Mouse (Mus musculus): ENCODE measurements around the gene Ceacam18.
"Not testable (repeated sequence)": the region's sequence is repeated elsewhere in the genome, so short reads cannot be mapped to it uniquely, and the experiment has no call there.

Ceacam18 gene

GRCm38 (mm10) chr7:43668582-43668981 is 34.1 kb downstream of the Ceacam18 start:
- DNase-seq (ENCODE audit: low spot score), result no peak

DNA sequence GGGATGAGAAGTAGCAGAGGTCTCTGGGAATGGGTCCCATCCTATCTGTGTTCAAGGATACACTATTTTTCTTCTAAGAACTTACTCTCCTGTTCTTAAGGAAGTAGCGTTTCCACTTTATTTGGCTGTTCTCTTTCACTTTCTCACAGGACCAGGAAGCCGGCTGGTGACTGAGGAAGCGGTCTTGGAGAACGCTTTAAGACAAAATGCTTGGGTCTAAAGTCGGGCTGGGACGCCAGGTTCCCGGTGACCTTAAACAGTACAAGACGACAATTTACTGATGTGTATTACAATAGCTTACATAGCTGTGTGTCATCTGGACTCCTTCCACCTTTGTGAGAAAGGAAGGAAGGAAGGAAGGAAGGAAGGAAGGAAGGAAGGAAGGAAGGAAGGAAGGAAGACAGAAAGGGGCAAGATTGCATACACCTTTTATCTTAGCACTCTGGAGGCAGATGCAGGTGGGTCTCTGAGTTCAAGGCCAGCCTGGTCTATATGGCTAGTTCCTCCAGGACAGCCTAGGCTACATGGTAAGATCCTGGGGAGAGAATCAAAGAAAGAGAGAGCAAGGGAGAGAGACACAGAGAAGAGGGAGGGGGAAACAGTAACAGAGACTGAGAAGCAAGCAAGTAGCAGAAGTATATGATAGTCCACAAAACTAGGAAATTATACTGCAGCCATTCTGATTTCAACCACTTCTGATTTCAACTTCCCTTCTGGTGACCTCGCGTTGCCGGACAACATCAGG is 36.7 kb downstream of the Ceacam18 start:
- DNase-seq (ENCODE audit: low spot score), result no peak

DNA sequence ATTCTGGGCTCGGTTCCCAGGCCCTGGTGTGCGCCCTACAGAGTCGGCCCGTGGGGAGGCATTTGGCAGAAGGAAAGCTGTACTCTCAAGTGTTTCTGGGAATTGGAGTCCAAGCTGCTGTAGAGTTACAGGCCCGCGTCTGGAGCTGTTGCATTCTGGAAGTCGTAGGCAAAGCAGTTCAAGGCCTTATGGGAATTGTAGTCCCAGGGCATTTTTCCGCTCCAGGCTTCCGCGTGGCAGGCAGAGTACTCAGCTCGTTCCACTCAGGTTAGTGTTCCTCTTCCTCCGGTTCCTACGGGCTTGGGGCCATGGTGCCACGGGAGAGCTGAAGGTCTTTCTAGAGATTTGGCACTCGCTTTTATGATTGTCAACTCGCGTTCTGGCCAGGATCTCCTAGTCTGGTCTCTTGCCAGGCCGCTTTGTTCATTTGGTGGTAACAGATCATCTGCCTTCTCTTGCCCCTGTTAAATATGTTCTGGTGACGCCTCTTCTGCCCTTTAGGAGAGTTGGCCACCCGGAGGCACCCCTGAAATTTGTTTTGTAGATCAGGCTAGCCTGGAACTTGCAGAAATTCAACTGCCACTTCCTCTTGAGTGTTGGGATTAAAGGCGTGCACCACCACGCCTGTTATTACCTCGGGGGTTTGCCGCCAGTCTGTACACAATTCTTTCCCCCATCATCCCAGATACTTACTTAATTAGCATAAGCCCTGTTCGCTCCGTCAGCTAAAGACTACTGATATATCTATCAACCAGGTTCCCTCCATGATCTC is 37.5 kb downstream of the Ceacam18 start, which contains the start of gene Ctu1:
Gene Ctu1, plus strand, starts transcription at position 208 of the 772 bp plus-strand sequence.
- peak; percentile 48 for DNase-seq (ENCODE audit: low spot score)

DNA sequence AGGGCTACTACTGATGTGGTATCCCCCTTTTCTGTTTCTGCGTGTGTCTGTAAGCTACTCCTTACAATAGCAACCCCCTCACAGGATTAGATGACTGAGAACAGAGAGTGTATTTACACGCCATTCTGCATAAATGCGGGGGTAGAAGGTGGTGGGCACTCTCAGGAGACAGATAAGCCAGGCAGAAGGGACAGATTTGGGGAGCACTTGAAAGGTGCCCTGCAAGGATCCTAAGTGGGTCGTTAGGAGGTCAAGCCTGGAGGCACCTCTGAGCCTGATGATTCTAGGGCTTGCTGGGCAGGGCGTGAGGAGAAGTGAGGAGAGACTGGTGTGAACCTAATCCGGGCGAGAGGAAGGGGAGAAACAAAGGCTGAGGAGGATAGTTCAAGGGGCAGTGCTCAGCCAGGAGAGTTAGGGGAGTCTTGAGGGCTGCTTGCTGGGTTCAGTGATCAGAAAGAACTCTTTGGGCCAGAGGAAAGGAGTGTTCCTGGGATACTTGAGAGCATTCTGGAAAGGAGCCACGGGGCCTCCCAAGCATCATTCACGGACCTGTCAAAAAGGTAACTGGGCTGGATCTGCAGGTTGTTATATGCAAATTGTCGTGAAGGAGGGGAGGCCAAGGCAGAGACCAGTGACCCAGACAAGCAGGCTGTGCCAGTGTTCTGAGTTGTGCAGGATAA is 38.2 kb downstream of the Ceacam18 start:
- no peak for DNase-seq (ENCODE audit: low spot score)

DNA sequence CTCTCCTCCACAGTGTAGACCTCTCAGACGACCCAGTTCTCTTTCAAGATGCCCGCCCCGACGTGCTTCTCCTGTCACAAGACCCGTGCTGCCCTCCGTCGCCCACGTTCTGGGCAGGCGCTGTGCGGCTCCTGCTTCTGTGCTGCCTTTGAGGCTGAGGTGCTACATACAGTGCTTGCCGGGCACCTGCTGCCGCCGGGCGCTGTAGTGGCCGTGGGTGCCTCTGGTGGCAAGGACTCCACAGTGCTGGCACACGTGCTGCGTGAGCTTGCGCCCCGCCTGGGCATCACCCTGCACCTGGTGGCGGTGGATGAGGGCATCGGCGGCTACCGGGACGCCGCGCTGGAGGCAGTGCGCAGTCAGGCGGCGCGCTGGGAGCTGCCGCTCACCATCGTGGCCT is 40.6 kb downstream of the Ceacam18 start:
- no peak for DNase-seq (ENCODE audit: low spot score)

GRCm38 (mm10) chr7:43678517-43678916 is 44.0 kb downstream of the Ceacam18 start:
- DNase-seq (ENCODE audit: low spot score), result no peak

- DNase-seq (ENCODE audit: low spot score), result no peak
Observed at GRCm38 (mm10) chr7:43680960-43681359, 46.5 kb downstream of the Ceacam18 start.

- not testable (repeated sequence) for DNase-seq (ENCODE audit: low spot score)
Observed at GRCm38 (mm10) chr7:43682511-43682910, 48.0 kb downstream of the Ceacam18 start.

DNA sequence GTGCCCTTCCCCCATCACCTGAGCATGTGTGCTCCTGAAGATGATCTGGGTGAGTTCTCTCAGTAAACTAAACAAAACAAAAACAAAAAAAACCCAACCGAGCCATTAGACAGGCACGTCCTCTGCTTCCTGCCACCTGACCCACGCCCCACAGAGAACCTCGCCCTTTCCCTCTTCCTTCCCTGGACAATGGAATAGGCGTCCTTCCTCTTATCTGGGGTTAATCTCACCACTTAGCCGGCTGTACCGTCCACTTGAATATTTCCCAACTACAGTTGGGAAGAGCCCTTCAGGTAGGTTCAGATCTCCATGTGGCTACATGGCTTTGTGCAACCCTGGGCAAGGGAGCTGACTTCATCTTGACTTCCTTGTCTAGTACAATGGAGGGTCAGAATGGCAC is 50.6 kb downstream of the Ceacam18 start:
- no peak for DNase-seq (ENCODE audit: low spot score)

DNA sequence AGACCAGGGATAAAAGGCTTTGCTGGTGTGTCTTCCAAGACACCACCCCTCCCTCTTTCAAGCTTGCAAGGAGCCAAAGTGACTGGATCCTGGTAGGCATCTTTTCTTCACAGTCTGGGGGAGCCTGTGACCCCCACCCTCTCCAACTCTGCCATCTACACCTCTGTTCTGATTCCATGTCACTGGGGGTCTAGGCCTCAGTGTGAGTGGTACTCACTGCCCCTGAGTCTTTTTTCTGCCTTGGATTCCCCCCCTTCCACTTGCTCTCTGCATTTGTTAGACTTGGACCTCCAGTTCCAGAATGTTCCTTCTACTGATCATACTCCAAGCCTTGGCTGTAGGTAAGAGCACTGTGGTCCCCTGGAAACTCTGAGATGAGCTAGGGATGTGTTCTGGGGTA is 55.6 kb downstream of the Ceacam18 start, which contains the start of gene Klk14:
Gene Klk14, plus strand, starts transcription at position 301 of the 400 bp plus-strand sequence.
- DNase-seq (ENCODE audit: low spot score), result no peak
